Mouse (Mus musculus): ENCODE measurements around the gene Mettl22.

Mettl22 gene

GRCm38 (mm10) chr16:8530018-8530417, 59.4 kb downstream of the Mettl22 start:
- ChIA-PET POLR2A (interaction anchor here in 3 of 4 experiments (0.8 to 1.9 kb wide), 14 partner anchors 10 to 142 kb away, joined by 3 to 7 read pairs (median 4); partner anchors contain the start of genes Abat (in 1 of the 3), Carhsp1 (in 1 of the 3) and Mettl22 (in 1 of the 3)), CTCF (no interaction called here)

GRCm38 (mm10) chr16:8532461-8532860, 61.9 kb downstream of the Mettl22 start:
- CTCF ChIA-PET: interaction anchor here (0.7 to 1.5 kb wide), 8 partner anchors 14 to 463 kb away, joined by 3 to 7 read pairs (median 4); no protein-coding TSS in a partner anchor
- POLR2A ChIA-PET: interaction anchor here in 3 of 4 experiments (0.9 to 4.8 kb wide), 24 partner anchors 8 to 140 kb away, joined by 3 to 29 read pairs (median 6); partner anchors contain the start of genes Carhsp1 (in 3 of the 3), Mettl22 (in 2 of the 3) and Abat (in 1 of the 3)

- ChIA-PET POLR2A (interaction anchor here in 3 of 4 experiments (0.6 to 4.8 kb wide), 22 partner anchors 8 to 139 kb away, joined by 3 to 29 read pairs (median 6); partner anchors contain the start of genes Carhsp1 (in 3 of the 3), Mettl22 (in 2 of the 3) and Abat (in 1 of the 3)), CTCF (interaction anchor here (0.6 to 1.5 kb wide), 11 partner anchors 9 to 463 kb away, joined by 3 to 14 read pairs (median 4); no protein-coding TSS in a partner anchor)
These were observed 62.3 kb downstream of the Mettl22 start for GRCm38 (mm10) chr16:8532894-8533293.

- ChIA-PET CTCF (interaction anchor here (0.6 to 1.5 kb wide), 11 partner anchors 10 to 462 kb away, joined by 3 to 14 read pairs (median 4); no protein-coding TSS in a partner anchor), POLR2A (interaction anchor here in 3 of 4 experiments (0.6 to 4.8 kb wide), 22 partner anchors 8 to 238 kb away, joined by 3 to 29 read pairs (median 6); partner anchors contain the start of genes Carhsp1 (in 3 of the 3), Mettl22 (in 2 of the 3) and Abat (in 1 of the 3))
These were observed 62.9 kb downstream of the Mettl22 start for GRCm38 (mm10) chr16:8533477-8533876.

GRCm38 (mm10) chr16:8534466-8535200, 64.0 kb downstream of the Mettl22 start:
- POLR2A ChIA-PET: interaction anchor here in 2 of 4 experiments (0.8 to 4.8 kb wide), 13 partner anchors 10 to 237 kb away, joined by 3 to 23 read pairs (median 6); partner anchors contain the start of gene Carhsp1 (in 1 of the 2)
- CTCF ChIA-PET: interaction anchor here in 2 of 4 experiments (0.6 to 1.2 kb wide), 2 partner anchors 75 to 544 kb away, joined by 3 to 4 read pairs; no protein-coding TSS in a partner anchor

GRCm38 (mm10) chr16:8535411-8535810, 64.8 kb downstream of the Mettl22 start:
- CTCF ChIA-PET: no interaction called here
- POLR2A ChIA-PET: interaction anchor here in 2 of 4 experiments (0.8 to 4.8 kb wide), 8 partner anchors 10 to 124 kb away, joined by 3 to 23 read pairs (median 6); no protein-coding TSS in a partner anchor

GRCm38 (mm10) chr16:8539150-8539865, 68.7 kb downstream of the Mettl22 start:
- ChIA-PET POLR2A (interaction anchor here in 3 of 4 experiments (0.7 to 1.8 kb wide), 8 partner anchors 9 to 127 kb away, joined by 3 to 5 read pairs (median 4); no protein-coding TSS in a partner anchor), CTCF (no interaction called here)
